Mouse (Mus musculus) kidney, adult 2 months (tissue): ENCODE measurements around the gene Snd1. TPM values are rescaled to one million over a fixed set of nuclear protein-coding genes. Genes with fewer than 3 reads are reported as not detected.
A peak's percentile ranks its signal among the peaks of the same experiment; 100 is the strongest.

ENCODE experiments used
- DNase-seq: peaks from one replicate; pipeline ENCODE4 v3.0.0; 2021
- H3K27ac ChIP-seq: fragments of 200-500 bp; 2 replicates; pipeline ENCODE4 v1.5.1; 2012; ENCODE audit warnings: low read depth, low read length, control low read depth, inconsistent platforms; ENCODE audit not compliant: insufficient read depth
- H3K27me3 ChIP-seq: fragments of 200-500 bp; replicated peaks from 2 replicates; pipeline ENCODE4 v1.6.1; 2012; ENCODE audit warnings: mild to moderate bottlenecking, moderate library complexity, low read length, inconsistent platforms; ENCODE audit not compliant: control insufficient read depth, insufficient read depth
- H3K36me3 ChIP-seq: fragments of 200-500 bp; 2 replicates; pipeline ENCODE4 v1.6.1; 2012; ENCODE audit warnings: mild to moderate bottlenecking, moderate library complexity, low read length, inconsistent platforms; ENCODE audit not compliant: control insufficient read depth, insufficient read depth
- H3K4me1 ChIP-seq: fragments of 200-500 bp; 2 replicates; pipeline ENCODE4 v1.6.1; 2011; ENCODE audit warnings: low read length; ENCODE audit not compliant: control insufficient read depth, insufficient read depth
- H3K4me3 ChIP-seq: fragments of 200-500 bp; 2 replicates; pipeline ENCODE4 v1.5.1; 2011; ENCODE audit warnings: mild to moderate bottlenecking, low read depth, low read length, control low read depth; ENCODE audit not compliant: insufficient read depth
- CTCF ChIP-seq: fragments of 200-500 bp; conservative IDR thresholded peaks from 2 replicates; pipeline ENCODE4 v1.5.1; 2011; ENCODE audit warnings: low read depth, mild to moderate bottlenecking, control low read depth, low read length, moderate library complexity, mixed read lengths; ENCODE audit not compliant: insufficient read depth, insufficient read length
- POLR2A ChIP-seq: fragments of 200-500 bp; IDR thresholded peaks from one replicate; pipeline ENCODE4 v1.6.1; 2011; ENCODE audit warnings: low read depth, low read length, control low read depth
- WGBS: fragments of 180-500 bp; shearing (Covaris S2); methylation state at CpG from one replicate; pipeline ENCODE4 v1.1.7; 2018; 5-methylcytosine and 5-hydroxymethylcytosine counted together
- polyA plus RNA-seq: library from polyadenylated mRNA; depleted of rRNA; stranded (reverse); fragments of >200 nt; gene quantifications from 2 replicates; pipeline ENCODE4 v1.2.3, GENCODE M21; 2012

Snd1 gene
- polyA plus RNA-seq, 1 experiment = 41.0 TPM

DNA sequence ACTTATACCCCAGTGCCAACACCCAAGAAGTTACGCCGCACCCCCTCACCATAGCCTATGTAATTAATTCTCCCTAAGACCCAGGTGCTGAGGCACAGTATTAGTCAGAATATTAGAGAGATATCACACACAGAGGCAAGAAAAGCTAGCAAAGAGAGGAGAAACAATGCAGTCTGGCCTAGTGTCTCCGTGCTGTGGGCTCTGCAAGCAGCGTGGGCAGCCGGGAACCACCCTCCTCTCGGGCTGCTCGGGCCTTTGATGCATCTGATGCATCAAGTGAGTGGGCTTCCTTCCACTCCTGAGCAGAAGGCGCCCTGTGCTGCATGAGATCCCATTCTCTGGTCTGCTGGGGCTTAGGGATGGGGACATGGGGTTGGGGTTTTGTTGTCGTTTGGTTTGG, 338.1 kb downstream of the Snd1 start:
- DNase-seq = no peak
- Histone ChIP-seq H3K4me3 (no peak overlapping the region), H3K27me3 (no peaks in the 10 kb centered on the region), H3K36me3 (no peaks in the 10 kb centered on the region), H3K4me1 (no peaks in the 10 kb centered on the region), H3K27ac (no peak overlapping the region)
- TF ChIP-seq CTCF (no peak), POLR2A (no peak)
- WGBS = 93% methylated on average over 9 of the region's 9 CpGs

DNA sequence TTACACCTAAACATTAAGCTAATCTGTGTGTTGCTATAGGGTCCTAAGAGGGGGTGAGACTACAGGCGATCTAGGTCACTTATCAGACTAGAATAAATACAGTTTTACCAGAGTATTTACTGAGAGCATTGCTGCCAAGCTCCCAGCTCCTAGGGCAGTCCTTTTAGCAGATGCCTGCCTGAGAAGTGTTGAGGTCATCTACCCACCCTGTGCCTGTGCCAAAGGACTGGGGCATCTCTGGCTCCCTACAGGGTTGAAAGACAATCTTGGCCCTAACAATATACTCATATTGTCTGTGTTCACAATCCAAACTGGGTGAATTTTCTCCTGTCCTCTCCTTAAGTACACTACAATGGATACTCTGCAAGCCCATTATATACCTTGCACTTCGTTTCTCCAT, 340.0 kb downstream of the Snd1 start:
- Histone ChIP-seq H3K27ac (no peak overlapping the region), H3K36me3 (no peaks in the 10 kb centered on the region), H3K27me3 (no peaks in the 10 kb centered on the region), H3K4me3 (no peak overlapping the region), H3K4me1 (no peaks in the 10 kb centered on the region)
- WGBS = 91% methylated on average over 2 of the region's 2 CpGs
- no peak for DNase-seq
- TF ChIP-seq POLR2A (no peak), CTCF (no peak)

DNA sequence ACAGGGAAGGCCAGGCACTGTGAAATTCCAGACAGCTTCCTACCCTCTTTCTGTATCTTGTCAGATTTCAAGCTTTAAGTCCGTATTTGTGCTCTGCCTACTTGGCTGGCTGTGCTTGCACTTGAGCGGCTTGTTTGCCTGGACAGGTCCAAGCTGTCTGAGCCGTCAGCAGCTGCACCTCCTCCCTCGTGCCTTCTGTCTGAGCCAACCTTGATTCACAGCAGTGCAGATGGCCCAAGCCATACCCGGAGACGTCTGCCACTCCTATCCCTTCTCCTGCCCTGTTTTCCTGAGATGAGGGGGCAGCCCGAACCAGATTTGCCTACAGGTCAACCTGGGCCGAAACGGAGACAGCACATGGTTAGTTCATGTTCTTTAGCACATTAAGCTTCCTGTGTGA, 342.1 kb downstream of the Snd1 start:
- no peak for DNase-seq
- Histone ChIP-seq H3K27me3 (no peaks in the 10 kb centered on the region), H3K4me3 (no peak overlapping the region), H3K27ac (no peak overlapping the region), H3K4me1 (no peaks in the 10 kb centered on the region), H3K36me3 (no peaks in the 10 kb centered on the region)
- TF ChIP-seq CTCF (no peak), POLR2A (no peak)
- 71% methylated on average over 9 of the region's 9 CpGs for WGBS

DNA sequence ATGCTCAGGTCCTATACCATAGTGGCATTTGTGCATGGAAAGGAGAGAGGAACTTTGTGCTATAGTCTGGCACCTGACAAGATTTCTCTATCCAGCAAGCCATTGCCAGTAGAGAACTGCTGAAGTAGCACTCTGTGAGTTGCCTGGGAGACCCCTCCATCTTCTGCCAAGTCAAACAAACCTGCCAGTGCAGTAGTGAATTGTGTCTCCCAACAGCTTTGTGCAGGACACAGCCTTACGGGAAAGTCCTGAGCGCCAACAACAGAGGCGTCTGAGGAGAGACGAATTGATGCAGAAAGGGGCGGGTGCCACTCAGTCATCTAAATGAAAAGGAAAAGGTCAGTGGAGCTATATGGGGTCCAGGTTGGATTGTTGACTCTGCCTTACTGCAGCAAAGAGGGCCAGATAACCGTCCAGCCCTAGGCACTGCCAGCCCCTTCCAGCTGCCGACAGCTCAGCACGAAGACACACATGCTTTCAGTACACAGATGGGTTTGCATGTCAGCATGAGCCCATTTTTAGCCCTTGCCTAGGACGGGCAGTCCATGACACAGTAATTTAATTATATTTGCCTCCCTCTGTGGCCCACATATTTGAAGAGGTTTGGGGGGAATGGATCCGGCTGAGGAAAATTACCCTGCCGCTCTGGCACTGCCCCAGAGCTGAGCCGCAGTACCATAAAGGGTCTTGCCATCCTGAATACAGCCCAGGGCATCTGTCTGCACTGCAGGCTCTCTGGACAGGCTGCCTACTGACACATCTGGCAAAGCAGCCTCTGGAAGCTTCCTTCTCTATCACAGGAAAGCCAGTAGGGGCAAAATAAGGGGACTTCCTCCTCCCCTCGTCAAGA, 344.8 kb downstream of the Snd1 start:
- WGBS = 88% methylated on average over 13 of the region's 13 CpGs
- Histone ChIP-seq H3K27ac (no peak overlapping the region), H3K36me3 (no peaks in the 10 kb centered on the region), H3K27me3 (no peaks in the 10 kb centered on the region), H3K4me3 (no peak overlapping the region), H3K4me1 (no peaks in the 10 kb centered on the region)
- no peak for TF ChIP-seq CTCF
- no peak for TF ChIP-seq POLR2A
- no peak for DNase-seq

DNA sequence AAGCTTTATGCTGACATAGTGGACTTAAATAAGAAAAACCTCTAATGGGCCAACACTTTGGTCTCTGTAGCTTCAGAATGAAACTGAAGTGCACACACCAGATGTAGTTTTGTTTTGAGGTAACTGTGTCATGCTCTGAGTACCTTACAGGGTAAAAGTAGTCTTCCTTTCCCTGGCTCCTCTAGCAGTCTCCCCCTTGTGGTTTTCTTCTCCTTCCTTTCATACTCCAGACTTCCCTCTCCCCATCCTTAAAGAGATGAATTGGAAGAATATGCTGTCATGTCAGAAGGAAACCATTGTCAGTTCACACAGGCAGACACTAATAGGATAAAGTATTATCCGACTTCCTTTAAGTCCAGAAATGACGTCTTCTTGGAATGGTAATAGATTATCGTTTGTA, 347.4 kb downstream of the Snd1 start:
- no peaks in the 10 kb centered on the region for H3K27me3 ChIP-seq
- H3K4me3 ChIP-seq = no peak overlapping the region
- DNase-seq = no peak
- no peak overlapping the region for H3K27ac ChIP-seq
- WGBS = 69% methylated on average over 3 of the region's 3 CpGs
- TF ChIP-seq POLR2A (no peak), CTCF (no peak)
- H3K36me3 ChIP-seq = no peaks in the 10 kb centered on the region
- H3K4me1 ChIP-seq = no peaks in the 10 kb centered on the region

DNA sequence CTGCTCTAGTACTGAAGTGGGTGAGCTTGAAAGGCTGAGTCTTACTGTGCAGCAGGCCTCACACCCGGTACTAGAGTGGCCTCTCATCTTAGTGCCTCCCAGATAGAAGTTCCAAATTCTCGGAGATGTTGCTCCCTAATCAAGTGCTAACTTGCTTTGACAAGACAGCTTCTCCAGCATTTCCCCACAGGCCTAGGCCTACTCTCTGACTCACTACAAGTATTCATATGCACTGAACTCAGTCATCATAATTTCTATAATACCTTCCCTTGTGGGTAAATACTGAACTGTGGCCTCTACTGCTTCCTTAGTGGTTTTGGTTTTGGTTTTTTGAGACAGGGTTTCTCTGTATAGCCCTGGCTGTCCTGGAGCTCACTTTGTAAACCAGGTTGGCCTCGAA, 348.4 kb downstream of the Snd1 start:
- H3K4me1 ChIP-seq = no peaks in the 10 kb centered on the region
- no peak overlapping the region for H3K4me3 ChIP-seq
- H3K27ac ChIP-seq = no peak overlapping the region
- H3K27me3 ChIP-seq = no peaks in the 10 kb centered on the region
- 90% methylated on average over 3 of the region's 3 CpGs for WGBS
- TF ChIP-seq CTCF (no peak), POLR2A (no peak)
- no peaks in the 10 kb centered on the region for H3K36me3 ChIP-seq
- DNase-seq = no peak

DNA sequence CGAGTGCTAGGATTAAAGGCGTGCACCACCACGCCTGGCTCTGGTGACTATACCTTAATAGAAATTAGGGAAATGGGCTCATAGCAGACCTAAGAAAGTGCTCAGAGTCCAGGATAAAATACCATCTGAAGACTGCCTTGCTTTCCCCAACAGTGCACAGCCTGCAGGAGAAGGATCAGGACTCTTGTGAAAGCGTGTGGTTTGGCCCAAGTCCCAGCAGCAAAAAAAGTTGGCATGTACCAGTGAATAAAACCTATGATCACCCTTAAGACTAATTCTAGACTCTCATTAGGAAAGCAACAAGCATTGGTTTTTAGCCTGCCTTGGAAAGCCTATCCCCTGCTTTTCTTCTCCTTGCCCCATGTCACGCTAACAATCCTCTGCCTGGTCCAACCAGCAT, 348.9 kb downstream of the Snd1 start:
- no peaks in the 10 kb centered on the region for H3K27me3 ChIP-seq
- no peak overlapping the region for H3K4me3 ChIP-seq
- WGBS = 93% methylated on average over 5 of the region's 5 CpGs
- H3K36me3 ChIP-seq = no peaks in the 10 kb centered on the region
- H3K4me1 ChIP-seq = no peaks in the 10 kb centered on the region
- TF ChIP-seq CTCF (no peak), POLR2A (no peak)
- no peak overlapping the region for H3K27ac ChIP-seq
- DNase-seq = peak; percentile 12
